Mouse (Mus musculus) MEL (cell line): ENCODE results near the gene Ppp1r12a. TPM values are rescaled to one million over a fixed set of nuclear protein-coding genes. Genes with fewer than 3 reads are reported as not detected.

Source experiments
- DNase-seq: peaks from one replicate; pipeline ENCODE4 v3.0.0; 2011; ENCODE audit warnings: low read depth, low spot score
- H3K27ac ChIP-seq: 2 replicates; pipeline ENCODE4 v1.5.1; 2012; ENCODE audit warnings: low read depth, mild to moderate bottlenecking, control low read depth, low read length, moderate library complexity; ENCODE audit not compliant: control insufficient read depth
- H3K27me3 ChIP-seq, 2 experiments: fragments of 150-350 bp in 1 of 2; sonication (generic) in 1 of 2; 2 replicates each; pipeline ENCODE4 v1.6.1; 2012; ENCODE audit warnings: low read length in 2 of 2, mild to moderate bottlenecking in 2 of 2, improper control_type of control experiment in 1 of 2, moderate library complexity in 1 of 2; ENCODE audit not compliant: insufficient read depth in 2 of 2, control insufficient read depth in 1 of 2
- H3K36me3 ChIP-seq, 2 experiments: 2 replicates each; pipeline ENCODE4 v1.6.1; 2012 to 2014; ENCODE audit warnings: low read length in 2 of 2, improper control_type of control experiment in 1 of 2, inconsistent platforms in 1 of 2, mild to moderate bottlenecking in 1 of 2; ENCODE audit not compliant: insufficient read depth in 2 of 2, control insufficient read depth in 1 of 2
- H3K4me1 ChIP-seq, 2 experiments: fragments of 150-350 bp in 1 of 2; sonication (generic) in 1 of 2; 2 replicates each; pipeline ENCODE4 v1.6.1; 2012; ENCODE audit warnings: low read length in 2 of 2, improper control_type of control experiment in 1 of 2, mild to moderate bottlenecking in 1 of 2; ENCODE audit not compliant: insufficient read depth in 2 of 2, control insufficient read depth in 1 of 2
- H3K4me3 ChIP-seq, 2 experiments: fragments of 150-350 bp in 1 of 2; sonication (generic) in 1 of 2; 2 replicates each; pipeline ENCODE4 v1.5.1; 2012; ENCODE audit warnings: low read depth in 2 of 2, low read length in 2 of 2, mild to moderate bottlenecking in 2 of 2, moderate library complexity in 2 of 2, control low read depth in 1 of 2, improper control_type of control experiment in 1 of 2; ENCODE audit not compliant: control insufficient read depth in 1 of 2, insufficient read depth in 1 of 2
- H3K79me2 ChIP-seq: 2 replicates; pipeline ENCODE4 v1.6.1; 2012; ENCODE audit warnings: mild to moderate bottlenecking, low read length, moderate library complexity; ENCODE audit not compliant: control insufficient read depth, poor library complexity, insufficient read depth
- H3K9ac ChIP-seq: 2 replicates; pipeline ENCODE4 v1.6.1; 2012; ENCODE audit warnings: low read depth, mild to moderate bottlenecking, control low read depth, low read length, moderate library complexity; ENCODE audit not compliant: control insufficient read depth, poor library complexity, severe bottlenecking
- H3K9me3 ChIP-seq: fragments of 150-350 bp; sonication (generic); replicated peaks from 2 replicates; pipeline ENCODE4 v1.6.1; 2012; ENCODE audit warnings: mild to moderate bottlenecking, low read length, improper control_type of control experiment, moderate library complexity; ENCODE audit not compliant: insufficient read depth
- CHD1 ChIP-seq: IDR thresholded peaks from 2 replicates; pipeline ENCODE4 v1.6.1; 2012; ENCODE audit warnings: low read depth, mild to moderate bottlenecking, inconsistent platforms, low read length, improper control_type of control experiment
- CTCF ChIP-seq, 3 experiments: IDR thresholded peaks in 2 of 3; conservative IDR thresholded peaks in 1 of 3; 2 replicates each; pipeline ENCODE4 v1.5.1; 2011 to 2012; ENCODE audit warnings: low read length in 3 of 3, low read depth in 2 of 3, mild to moderate bottlenecking in 2 of 3, improper control_type of control experiment in 1 of 3, inconsistent platforms in 1 of 3, mixed read lengths in 1 of 3, moderate library complexity in 1 of 3; ENCODE audit not compliant: control insufficient read depth in 1 of 3, insufficient read depth in 1 of 3, poor library complexity in 1 of 3, severe bottlenecking in 1 of 3
- E2F4 ChIP-seq: IDR thresholded peaks from 2 replicates; pipeline ENCODE4 v1.6.1; 2011; ENCODE audit warnings: low read depth, low read length, improper control_type of control experiment, borderline replicate concordance
- ELF1 ChIP-seq: IDR thresholded peaks from 2 replicates; pipeline ENCODE4 v1.6.1; 2014; ENCODE audit warnings: low read depth, mild to moderate bottlenecking, inconsistent platforms, low read length, improper control_type of control experiment, moderate library complexity
- EP300 ChIP-seq, 2 experiments: IDR thresholded peaks; 2 replicates each; pipeline ENCODE4 v1.6.1; 2011; ENCODE audit warnings: improper control_type of control experiment in 2 of 2, low read length in 2 of 2, low read depth in 1 of 2, mild to moderate bottlenecking in 1 of 2
- GABPA ChIP-seq: IDR thresholded peaks from 2 replicates; pipeline ENCODE4 v1.6.1; 2012; ENCODE audit warnings: low read depth, mild to moderate bottlenecking, inconsistent platforms, low read length, improper control_type of control experiment, moderate library complexity
- GATA1 ChIP-seq: IDR thresholded peaks from 2 replicates; pipeline ENCODE4 v1.6.1; 2011; ENCODE audit warnings: low read depth, low read length, improper control_type of control experiment
- JUND ChIP-seq: IDR thresholded peaks from 2 replicates; pipeline ENCODE4 v1.6.1; 2011; ENCODE audit warnings: low read depth, mild to moderate bottlenecking, improper control_type of control experiment, low read length
- KAT2A ChIP-seq: conservative IDR thresholded peaks from 2 replicates; pipeline ENCODE4 v1.6.1; 2012; ENCODE audit warnings: low read depth, low read length, improper control_type of control experiment, inconsistent platforms
- MAX ChIP-seq: IDR thresholded peaks from 2 replicates; pipeline ENCODE4 v1.6.1; 2011; ENCODE audit warnings: low read length, improper control_type of control experiment
- MAZ ChIP-seq: IDR thresholded peaks from 2 replicates; pipeline ENCODE4 v1.6.1; 2012; ENCODE audit warnings: low read depth, mild to moderate bottlenecking, inconsistent platforms, low read length, improper control_type of control experiment
- MEF2A ChIP-seq: IDR thresholded peaks from 2 replicates; pipeline ENCODE4 v1.6.1; 2014; ENCODE audit warnings: low read depth, mild to moderate bottlenecking, inconsistent platforms, low read length, improper control_type of control experiment; ENCODE audit not compliant: poor library complexity, insufficient replicate concordance, severe bottlenecking; ENCODE audit errors: extremely low read depth
- MXI1 ChIP-seq: IDR thresholded peaks from 2 replicates; pipeline ENCODE4 v1.6.1; 2011; ENCODE audit warnings: mild to moderate bottlenecking, low read depth, low read length, improper control_type of control experiment
- MYB ChIP-seq: IDR thresholded peaks from 2 replicates; pipeline ENCODE4 v1.6.1; 2011; ENCODE audit warnings: mild to moderate bottlenecking, low read depth, low read length, improper control_type of control experiment
- MYC ChIP-seq: IDR thresholded peaks from 2 replicates; pipeline ENCODE4 v1.6.1; 2011; ENCODE audit warnings: low read depth, mild to moderate bottlenecking, low read length, improper control_type of control experiment, moderate library complexity
- POLR2A ChIP-seq, 2 experiments: IDR thresholded peaks; 2 replicates each; pipeline ENCODE4 v1.6.1; 2011 to 2012; ENCODE audit warnings: low read length in 2 of 2, mild to moderate bottlenecking in 2 of 2, control low read depth in 1 of 2, improper control_type of control experiment in 1 of 2, low read depth in 1 of 2, moderate library complexity in 1 of 2; ENCODE audit not compliant: control insufficient read depth in 1 of 2, insufficient read depth in 1 of 2, poor library complexity in 1 of 2
- POLR2AphosphoS2 ChIP-seq: IDR thresholded peaks from 2 replicates; pipeline ENCODE4 v1.6.1; 2011; ENCODE audit warnings: low read length, improper control_type of control experiment
- POLR2AphosphoS5 ChIP-seq: IDR thresholded peaks from 2 replicates; pipeline ENCODE4 v1.6.1; 2012; ENCODE audit warnings: low read depth, borderline replicate concordance, mild to moderate bottlenecking, inconsistent platforms, low read length, moderate library complexity, mixed read lengths
- RCOR1 ChIP-seq: IDR thresholded peaks from 2 replicates; pipeline ENCODE4 v1.6.1; 2012; ENCODE audit warnings: low read depth, mild to moderate bottlenecking, inconsistent platforms, low read length, improper control_type of control experiment
- SIN3A ChIP-seq: IDR thresholded peaks from 2 replicates; pipeline ENCODE4 v1.6.1; 2012; ENCODE audit warnings: low read length, improper control_type of control experiment, inconsistent platforms
- SMC3 ChIP-seq: IDR thresholded peaks from 2 replicates; pipeline ENCODE4 v1.6.1; 2011; ENCODE audit warnings: low read depth, low read length, improper control_type of control experiment
- TBP ChIP-seq: IDR thresholded peaks from 2 replicates; pipeline ENCODE4 v1.8.0; 2011; ENCODE audit warnings: low read depth, low read length, improper control_type of control experiment
- USF1 ChIP-seq: IDR thresholded peaks from 2 replicates; pipeline ENCODE4 v1.6.1; 2014; ENCODE audit warnings: low read depth, mild to moderate bottlenecking, inconsistent platforms, low read length, improper control_type of control experiment, moderate library complexity
- USF2 ChIP-seq, 2 experiments: IDR thresholded peaks; 2 replicates each; pipeline ENCODE4 v1.6.1; 2011 to 2012; ENCODE audit warnings: improper control_type of control experiment in 2 of 2, low read length in 2 of 2, borderline replicate concordance in 1 of 2, inconsistent platforms in 1 of 2, low read depth in 1 of 2, mild to moderate bottlenecking in 1 of 2; ENCODE audit not compliant: insufficient read depth in 1 of 2
- ZKSCAN1 ChIP-seq: IDR thresholded peaks from 2 replicates; pipeline ENCODE4 v1.6.1; 2012; ENCODE audit warnings: low read depth, mild to moderate bottlenecking, inconsistent platforms, low read length, improper control_type of control experiment, moderate library complexity
- ZMIZ1 ChIP-seq: IDR thresholded peaks from 2 replicates; pipeline ENCODE4 v1.6.1; 2012; ENCODE audit warnings: low read depth, mild to moderate bottlenecking, inconsistent platforms, low read length, improper control_type of control experiment, moderate library complexity
- polyA plus RNA-seq, 2 experiments: library from polyadenylated mRNA; stranded (reverse) in 1 of 2; unstranded in 1 of 2; fragments of >175 nt in 1 of 2; fragments of >200 nt in 1 of 2; gene quantifications; 2 replicates each; pipeline versions ENCODE4 v1.2.1 to v1.2.4; 2012; ENCODE audit warnings: low replicate concordance in 2 of 2, low read depth in 1 of 2; ENCODE audit not compliant: insufficient read length in 2 of 2, insufficient read depth in 1 of 2, missing spikeins in 1 of 2
- total RNA-seq: library from RNA; depleted of rRNA; stranded (reverse); fragments of 300-350 nt; gene quantifications from 2 replicates; pipeline ENCODE4 v1.2.3, GENCODE M21; 2012

Gene Ppp1r12a
- total and polyA plus RNA-seq, 3 experiments: 46.5 to 86.6 (median 59.1) TPM

DNA sequence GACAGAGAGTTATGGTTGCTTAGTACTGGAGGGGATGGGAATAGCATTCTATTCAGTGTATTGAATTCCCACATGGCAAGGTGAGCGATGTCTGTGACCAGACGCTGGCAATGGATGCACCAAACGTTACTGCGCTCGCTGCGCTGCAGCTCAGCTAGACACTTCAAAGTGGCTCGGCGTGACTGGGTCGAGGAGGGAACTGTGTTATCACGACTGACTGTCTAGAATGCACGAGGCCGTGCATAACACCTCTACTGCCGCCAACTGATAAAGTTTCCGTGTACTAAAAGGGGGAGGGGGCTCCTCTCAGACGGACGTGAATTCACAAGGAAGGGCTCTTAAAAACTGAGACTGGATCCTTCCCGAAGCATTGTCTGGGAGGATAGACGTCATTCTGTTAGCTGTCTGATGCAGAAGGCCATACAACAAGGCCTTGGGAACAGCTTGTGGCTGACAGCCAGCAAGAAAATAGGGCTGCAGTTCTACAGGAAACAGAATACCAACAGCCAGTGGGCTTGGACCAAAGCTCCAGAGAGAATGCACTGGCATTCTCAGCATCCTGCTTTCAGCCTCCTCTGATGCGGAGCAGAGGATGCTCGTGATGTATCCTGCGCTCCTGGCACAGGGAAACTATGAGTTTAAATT lies 6.8 kb upstream of the Ppp1r12a start:
- Histone ChIP-seq H3K27me3 (peaks cover 0 to 1% of the 10 kb centered on the region in 2 experiments; a peak in 1 of 4 replicates), H3K27ac (no peak overlapping the region), H3K9ac (no peak overlapping the region), H3K9me3 (no peaks in the 10 kb centered on the region), H3K4me3 (no peak overlapping the region), H3K79me2 (no peaks in the 10 kb centered on the region), H3K4me1 (peaks cover 0 to 3% of the 10 kb centered on the region in 2 experiments; a peak in 1 of 4 replicates), H3K36me3 (no peaks in the 10 kb centered on the region)
- DNase-seq: no peak
- TF ChIP-seq GATA1 (no peak), KAT2A (no peak), MAZ (no peak), GABPA (no peak), USF1 (no peak), SIN3A (no peak), JUND (no peak), SMC3 (no peak), ZKSCAN1 (no peak), MYB (no peak), TBP (no peak), USF2 (IDR thresholded peaks at IDR 0.05; ENCODE audit: borderline replicate concordance in 1 of 2, insufficient read depth in 1 of 2, low read depth in 1 of 2, low read length in 2 of 2) (no peak), MYC (no peak), POLR2AphosphoS5 (no peak), EP300 (IDR thresholded peaks at IDR 0.05; ENCODE audit: low read depth in 1 of 2, low read length in 2 of 2) (no peak), CHD1 (no peak), MXI1 (no peak), POLR2AphosphoS2 (no peak), RCOR1 (no peak)

DNA sequence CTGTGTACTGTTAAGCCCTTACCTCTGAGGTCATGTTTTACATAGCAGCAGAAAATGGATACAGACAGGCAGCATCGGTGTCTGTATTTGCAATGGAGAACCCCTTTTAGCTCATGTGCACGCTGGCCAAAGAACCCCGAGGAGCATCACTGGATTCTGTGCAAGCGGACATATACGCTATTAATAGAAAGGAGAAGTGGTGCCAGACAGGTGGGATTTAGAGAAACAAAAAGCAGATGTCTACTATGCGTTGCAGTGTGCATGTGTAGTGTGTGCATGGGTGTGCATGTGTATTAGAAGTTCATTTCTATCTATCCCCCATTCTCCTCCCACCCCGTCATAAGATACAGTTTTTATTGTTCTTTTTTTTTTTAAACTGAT lies 6.3 kb upstream of the Ppp1r12a start:
- no peak for TF ChIP-seq CTCF (IDR thresholded peaks at IDR 0.05 in 2 of 3, conservative IDR thresholded peaks at IDR 0.05 in 1 of 3; ENCODE audit: control insufficient read depth in 1 of 3, insufficient read depth in 1 of 3, low read depth in 2 of 3, low read length in 3 of 3, poor library complexity in 1 of 3, severe bottlenecking in 1 of 3)
- TF ChIP-seq RCOR1: no peak
- TF ChIP-seq GATA1: no peak
- no peak for TF ChIP-seq MEF2A
- TF ChIP-seq E2F4: no peak
- TF ChIP-seq KAT2A: no peak
- no peak for TF ChIP-seq USF2 (IDR thresholded peaks at IDR 0.05; ENCODE audit: borderline replicate concordance in 1 of 2, insufficient read depth in 1 of 2, low read depth in 1 of 2, low read length in 2 of 2)
- no peak for TF ChIP-seq TBP
- TF ChIP-seq ZMIZ1: no peak
- no peak for TF ChIP-seq POLR2A (IDR thresholded peaks at IDR 0.05; ENCODE audit: control insufficient read depth in 1 of 2, insufficient read depth in 1 of 2, low read depth in 1 of 2, low read length in 2 of 2, poor library complexity in 1 of 2)
- no peak for TF ChIP-seq JUND
- no peak for TF ChIP-seq ELF1
- TF ChIP-seq POLR2AphosphoS2: no peak
- TF ChIP-seq SMC3: no peak
- no peak for TF ChIP-seq MAX

More for the DNA sequence above, 6.3 kb upstream of the Ppp1r12a start:
- peaks cover 0 to 3% of the 10 kb centered on the region in 2 experiments; a peak in 1 of 4 replicates for H3K4me1 ChIP-seq
- no peaks in the 10 kb centered on the region for H3K79me2 ChIP-seq
- peaks cover 0 to 1% of the 10 kb centered on the region in 2 experiments; a peak in 1 of 4 replicates for H3K27me3 ChIP-seq
- DNase-seq: no peak
- no peak overlapping the region for H3K4me3 ChIP-seq
- H3K9me3 ChIP-seq: no peaks in the 10 kb centered on the region
- H3K9ac ChIP-seq: no peak overlapping the region
- H3K27ac ChIP-seq: no peak overlapping the region
- H3K36me3 ChIP-seq: no peaks in the 10 kb centered on the region
